Mouse (Mus musculus): Measurements from ENCODE around the gene Prpf40a.

- TF ChIP-seq CTCF (IDR thresholded peaks at IDR 0.05; ENCODE audit: extremely low read depth, insufficient read depth, low read length) (no peak), POLR2A (IDR thresholded peaks at IDR 0.05; ENCODE audit: extremely low read depth, insufficient read depth, low read length) (no peak)
These were observed 59.5 kb downstream of the Prpf40a start for GRCm38 (mm10) chr2:53131567-53131966.

Data from cortical plate, adult 2 months (tissue).